Mouse (Mus musculus): Measurements from ENCODE around the gene Fam53b. TPM values are rescaled to one million over a fixed set of nuclear protein-coding genes. Genes with fewer than 3 reads are reported as not detected.

Gene Fam53b
- total RNA-seq, 2 experiments from 2014 or later, result 208 to 241 TPM

DNA sequence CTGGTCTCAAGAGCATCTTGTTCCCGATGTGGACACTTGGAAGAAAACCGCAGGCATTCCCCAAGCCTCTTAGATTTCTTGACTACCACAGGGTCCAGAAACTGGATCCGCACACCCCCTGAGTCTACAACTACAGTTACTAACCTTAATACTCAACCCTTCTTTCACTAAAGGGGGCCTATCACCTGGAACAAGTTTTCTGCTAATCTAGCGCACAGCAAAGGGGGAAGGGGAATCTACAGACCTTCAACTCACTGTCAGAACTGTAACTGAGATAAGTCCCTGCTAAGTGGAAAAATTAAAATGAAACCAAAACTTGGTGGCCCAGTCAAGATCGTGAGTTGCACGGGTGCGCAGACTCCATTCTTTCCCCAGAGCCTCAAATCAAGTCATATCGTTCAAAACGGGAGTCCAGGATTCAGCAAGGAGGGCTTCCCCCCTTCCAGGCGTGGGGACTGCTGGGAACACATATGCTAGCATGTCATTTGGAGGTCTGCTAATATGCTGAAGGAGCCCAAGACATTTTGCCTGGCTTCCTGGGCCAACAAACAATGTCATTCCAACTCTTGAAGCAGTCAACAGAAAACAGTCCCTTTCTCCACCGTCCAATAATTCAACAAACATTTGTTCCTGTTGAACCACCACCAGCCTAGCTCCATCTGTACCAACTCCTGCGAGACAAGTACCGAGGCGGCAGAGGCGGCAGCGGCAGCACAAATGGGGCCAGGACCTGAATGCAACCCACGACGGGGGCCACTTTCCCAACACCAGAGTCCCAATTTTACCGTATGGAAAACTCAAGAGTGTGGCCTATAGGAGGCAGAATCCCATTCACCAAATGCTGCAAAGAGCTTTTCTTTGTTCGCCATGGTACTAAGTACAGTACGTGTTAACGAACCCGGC lies 1.7 kb downstream of the Fam53b start:
- peak; percentile 36 for ATAC-seq (replicated peaks; ENCODE audit: low FRiP score, poor library complexity, severe bottlenecking)

DNA sequence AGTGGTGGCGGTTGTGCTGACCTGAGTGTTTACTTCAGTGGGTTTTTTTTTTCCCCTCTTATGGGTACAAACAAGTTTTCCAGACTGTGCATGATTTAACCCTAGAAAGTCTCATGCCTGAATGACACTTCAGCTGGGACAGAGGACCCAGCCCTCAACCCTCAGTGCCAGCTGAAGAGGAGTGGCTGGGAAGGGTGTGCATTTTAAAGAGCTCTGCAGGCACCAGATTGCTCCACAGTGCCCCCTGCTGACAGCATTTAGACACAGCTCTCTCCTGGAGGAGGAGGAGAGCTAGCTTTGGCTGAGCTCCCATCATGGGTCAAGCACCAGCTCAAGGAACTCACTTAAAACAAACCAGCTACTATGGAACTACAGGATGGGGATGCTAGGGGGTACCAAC lies 2.8 kb downstream of the Fam53b start:
- peak; percentile 75 for ATAC-seq (replicated peaks; ENCODE audit: low FRiP score, poor library complexity, severe bottlenecking)

DNA sequence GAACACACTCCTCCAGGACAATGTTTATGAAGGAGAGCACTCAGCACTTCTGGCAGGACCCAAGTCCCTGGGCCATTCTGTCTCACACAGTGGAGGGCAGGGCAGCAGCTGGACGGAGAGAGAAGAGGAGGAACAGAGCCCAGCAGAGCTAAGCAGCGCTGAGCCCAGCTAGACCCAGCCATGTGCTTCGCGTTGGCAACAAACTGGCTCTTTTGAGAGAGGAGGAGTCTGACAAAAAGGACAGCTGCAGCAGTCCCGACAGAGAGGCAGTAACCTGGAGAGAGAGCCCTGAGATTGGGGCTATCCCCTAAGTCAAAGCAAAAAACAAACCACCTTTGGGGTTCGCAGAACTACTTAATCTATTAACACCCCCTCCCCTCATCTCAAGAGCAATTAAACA lies 3.3 kb downstream of the Fam53b start:
- no peak for ATAC-seq (replicated peaks; ENCODE audit: low FRiP score, poor library complexity, severe bottlenecking)

DNA sequence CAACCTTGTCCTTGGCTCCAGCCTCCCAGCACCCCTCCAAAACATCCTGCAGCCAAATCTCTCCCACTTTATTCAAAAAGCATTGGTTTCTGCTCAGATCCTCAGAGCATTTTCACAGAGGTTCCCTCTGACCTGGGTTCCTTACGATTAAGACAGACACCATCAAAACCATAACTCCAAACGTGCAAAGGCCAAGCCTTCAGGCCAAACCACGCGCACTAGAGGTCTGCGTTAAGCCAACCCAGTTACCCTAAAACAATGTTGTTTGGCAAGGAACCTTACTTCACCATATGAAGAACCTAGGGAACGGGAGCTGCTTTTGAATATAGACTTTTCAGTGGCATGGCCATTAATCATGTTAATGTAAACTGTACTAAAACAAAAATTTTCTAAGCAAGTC lies 4.0 kb downstream of the Fam53b start:
- ATAC-seq (replicated peaks; ENCODE audit: low FRiP score, poor library complexity, severe bottlenecking), result no peak

- ATAC-seq (replicated peaks; ENCODE audit: low FRiP score, poor library complexity, severe bottlenecking), result no peak
These were observed 4.6 kb downstream of the Fam53b start for GRCm38 (mm10) chr7:132808841-132809682.

DNA sequence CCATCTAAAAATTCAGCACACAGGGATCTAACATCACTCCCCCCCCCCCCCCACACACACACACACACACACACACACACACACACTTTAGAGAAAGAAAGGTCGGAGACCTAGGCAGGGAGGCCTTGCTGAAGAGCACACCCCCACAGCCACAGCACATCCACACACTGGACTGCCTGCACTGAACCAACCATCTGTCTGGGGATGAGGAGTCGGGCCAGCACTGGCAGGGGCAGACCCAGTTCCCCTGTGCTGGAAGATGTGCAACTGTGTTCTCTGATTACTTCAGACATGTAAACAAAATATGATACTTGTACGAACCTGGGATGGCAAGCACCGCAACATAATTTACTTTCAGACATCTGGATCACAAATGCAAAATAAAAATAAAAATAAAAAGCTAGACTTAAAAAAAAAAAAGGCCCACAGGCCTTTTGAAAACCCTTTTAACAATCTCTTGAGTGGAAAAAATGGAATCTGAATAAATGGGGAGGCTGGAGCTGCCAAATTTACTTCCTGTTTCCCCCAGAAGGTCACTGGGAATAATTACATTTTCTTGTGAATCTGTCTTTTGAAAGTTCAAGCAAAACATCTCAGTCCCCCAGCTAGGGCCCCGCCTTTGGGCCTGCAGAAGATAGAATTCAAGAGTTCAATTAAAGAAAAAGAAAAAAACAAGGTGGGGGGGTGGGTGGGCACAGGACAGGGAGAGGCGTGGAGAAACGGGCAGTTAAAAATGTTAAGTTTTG lies 5.5 kb downstream of the Fam53b start:
- ATAC-seq (replicated peaks; ENCODE audit: low FRiP score, poor library complexity, severe bottlenecking), result no peak

DNA sequence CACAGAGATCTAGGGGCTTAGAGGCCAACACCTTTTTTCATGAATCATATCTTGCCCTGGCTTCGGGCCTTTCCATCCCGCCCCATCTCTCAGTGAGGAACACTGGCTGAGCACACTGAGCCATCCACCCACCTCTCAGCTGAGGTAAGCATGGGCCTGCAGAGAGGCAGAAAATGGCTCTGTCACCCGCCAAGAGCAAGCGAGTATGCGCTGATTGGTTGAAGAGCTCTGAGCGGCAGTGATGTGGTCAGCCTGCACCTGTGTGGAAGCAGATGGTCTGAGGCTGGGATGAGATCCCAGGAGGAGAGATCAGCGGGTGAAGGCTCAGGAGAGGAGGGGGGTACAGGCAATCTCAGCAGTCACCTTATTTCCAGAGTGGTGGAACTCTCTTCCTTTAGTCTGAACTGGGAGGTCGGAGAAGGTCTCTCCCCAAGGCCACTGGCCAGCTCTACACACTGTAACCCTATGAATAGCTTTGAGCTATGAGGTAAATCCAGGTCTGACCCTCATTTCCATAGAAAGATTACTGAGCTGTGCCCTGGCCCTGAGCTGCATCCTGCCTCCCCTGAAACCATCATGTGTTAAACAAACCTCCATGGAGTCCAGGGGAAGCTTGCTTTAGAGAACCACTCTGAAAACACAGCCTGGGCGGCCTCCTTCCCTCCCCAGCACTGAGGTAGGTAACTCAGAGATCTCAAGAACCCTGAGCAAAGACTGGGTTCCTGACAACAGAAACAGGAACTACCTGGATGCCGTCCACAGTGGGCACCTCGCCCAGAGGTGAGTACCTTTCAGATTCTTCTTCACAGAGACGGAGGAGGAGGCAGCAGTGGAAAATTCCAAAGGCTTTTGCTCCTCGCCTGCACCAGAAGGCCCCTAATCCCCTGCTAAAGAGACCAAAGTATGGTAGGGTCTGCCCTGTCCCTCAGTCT lies 6.5 kb downstream of the Fam53b start:
- ATAC-seq (replicated peaks; ENCODE audit: low FRiP score, poor library complexity, severe bottlenecking), result no peak

GRCm38 (mm10) chr7:132806286-132806685 lies 7.4 kb downstream of the Fam53b start:
- ATAC-seq (replicated peaks; ENCODE audit: low FRiP score, poor library complexity, severe bottlenecking), result no peak

GRCm38 (mm10) chr7:132804951-132805350 lies 8.7 kb downstream of the Fam53b start:
- ATAC-seq (replicated peaks; ENCODE audit: low FRiP score, poor library complexity, severe bottlenecking), result no peak

- ATAC-seq (replicated peaks; ENCODE audit: low FRiP score, poor library complexity, severe bottlenecking), result 0 out of 2 replicates have a peak, but pooled peaks have one; percentile 29
These were observed 9.2 kb downstream of the Fam53b start for GRCm38 (mm10) chr7:132804461-132804860.

DNA sequence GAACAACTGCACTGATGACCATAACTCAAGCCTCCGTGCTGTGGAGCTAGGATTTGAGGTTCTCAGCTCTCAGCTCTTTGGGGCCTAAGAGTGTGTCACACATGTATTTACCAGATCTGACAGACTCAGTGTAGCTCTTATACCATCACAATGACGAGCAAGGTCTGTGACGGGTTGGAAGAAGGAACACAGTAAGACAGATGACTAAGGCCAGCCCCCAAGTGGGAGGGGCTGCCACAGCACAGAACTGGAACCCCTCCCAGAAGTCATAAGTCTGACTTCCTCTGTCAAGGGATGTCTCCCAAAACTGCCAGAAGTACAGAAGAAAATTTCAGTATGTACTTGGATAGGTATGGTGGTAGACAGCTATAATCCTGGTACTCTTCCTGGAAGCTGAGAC lies 9.7 kb downstream of the Fam53b start:
- ATAC-seq (replicated peaks; ENCODE audit: low FRiP score, poor library complexity, severe bottlenecking), result peak; percentile 71; the same call in 1 of the 2 replicates

DNA sequence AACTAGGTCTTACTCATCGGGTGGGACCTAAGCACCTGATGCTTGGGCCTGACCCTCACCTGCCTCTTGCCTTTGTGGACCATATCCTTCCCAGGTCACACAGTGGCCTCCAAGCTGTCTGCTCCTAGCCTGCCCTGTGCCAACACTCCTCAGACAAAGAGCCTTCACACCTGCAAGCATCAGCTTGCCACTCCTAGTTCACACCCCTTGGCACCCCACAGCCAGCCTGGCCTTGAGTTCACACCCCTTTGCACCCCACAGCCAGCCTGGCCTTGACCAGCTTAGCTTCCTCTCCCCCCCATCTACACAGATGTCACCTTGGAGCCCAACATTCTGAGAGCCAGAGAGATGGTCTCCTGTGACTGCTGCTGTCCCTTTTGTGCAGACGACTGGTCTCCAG lies 10.3 kb downstream of the Fam53b start:
- ATAC-seq (replicated peaks; ENCODE audit: low FRiP score, poor library complexity, severe bottlenecking), result no peak

DNA sequence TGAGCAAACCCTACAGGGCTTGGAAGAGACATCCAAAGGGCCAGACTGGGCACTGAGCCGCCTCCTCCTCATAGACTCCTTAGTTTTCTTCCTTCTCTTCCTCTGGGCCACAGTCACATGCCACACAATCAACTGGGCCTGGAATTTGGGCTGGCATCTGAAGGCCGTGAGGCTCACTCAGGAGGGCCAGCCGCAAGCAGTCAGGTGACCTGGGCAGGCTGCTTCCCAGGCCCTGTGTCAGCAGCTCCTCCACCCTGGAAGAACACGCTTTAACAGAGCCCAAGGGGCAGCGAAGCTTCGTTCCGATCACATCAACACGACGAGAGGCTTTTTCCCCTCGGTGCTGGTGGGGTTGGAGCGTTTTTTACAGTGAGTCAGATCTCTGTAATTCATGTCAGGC lies 11.0 kb downstream of the Fam53b start:
- no peak for ATAC-seq (replicated peaks; ENCODE audit: low FRiP score, poor library complexity, severe bottlenecking)

GRCm38 (mm10) chr7:132802066-132802465 lies 11.6 kb downstream of the Fam53b start:
- ATAC-seq (replicated peaks; ENCODE audit: low FRiP score, poor library complexity, severe bottlenecking), result no peak

GRCm38 (mm10) chr7:132801509-132801908 lies 12.2 kb downstream of the Fam53b start:
- ATAC-seq (replicated peaks; ENCODE audit: low FRiP score, poor library complexity, severe bottlenecking), result no peak

DNA sequence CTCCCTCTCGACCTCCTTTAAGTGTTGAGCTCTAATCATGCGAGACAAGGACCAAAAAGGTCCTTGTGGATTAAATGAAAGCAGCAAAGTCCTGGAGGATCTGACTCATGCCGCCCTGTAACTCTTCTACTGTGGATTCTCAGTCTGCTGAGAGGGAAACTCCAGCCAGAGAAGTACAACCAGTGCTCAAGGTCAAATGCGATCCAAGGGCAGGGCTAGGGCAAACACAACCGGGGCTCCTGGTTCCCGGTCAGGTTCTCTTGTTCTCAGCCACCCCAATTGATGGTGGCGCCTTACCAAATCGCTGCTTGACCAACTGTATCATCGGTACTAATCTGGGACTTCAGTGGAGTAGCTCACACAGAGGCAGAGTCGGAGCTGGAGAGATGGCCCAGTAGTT lies 12.8 kb downstream of the Fam53b start:
- no peak for ATAC-seq (replicated peaks; ENCODE audit: low FRiP score, poor library complexity, severe bottlenecking)

DNA sequence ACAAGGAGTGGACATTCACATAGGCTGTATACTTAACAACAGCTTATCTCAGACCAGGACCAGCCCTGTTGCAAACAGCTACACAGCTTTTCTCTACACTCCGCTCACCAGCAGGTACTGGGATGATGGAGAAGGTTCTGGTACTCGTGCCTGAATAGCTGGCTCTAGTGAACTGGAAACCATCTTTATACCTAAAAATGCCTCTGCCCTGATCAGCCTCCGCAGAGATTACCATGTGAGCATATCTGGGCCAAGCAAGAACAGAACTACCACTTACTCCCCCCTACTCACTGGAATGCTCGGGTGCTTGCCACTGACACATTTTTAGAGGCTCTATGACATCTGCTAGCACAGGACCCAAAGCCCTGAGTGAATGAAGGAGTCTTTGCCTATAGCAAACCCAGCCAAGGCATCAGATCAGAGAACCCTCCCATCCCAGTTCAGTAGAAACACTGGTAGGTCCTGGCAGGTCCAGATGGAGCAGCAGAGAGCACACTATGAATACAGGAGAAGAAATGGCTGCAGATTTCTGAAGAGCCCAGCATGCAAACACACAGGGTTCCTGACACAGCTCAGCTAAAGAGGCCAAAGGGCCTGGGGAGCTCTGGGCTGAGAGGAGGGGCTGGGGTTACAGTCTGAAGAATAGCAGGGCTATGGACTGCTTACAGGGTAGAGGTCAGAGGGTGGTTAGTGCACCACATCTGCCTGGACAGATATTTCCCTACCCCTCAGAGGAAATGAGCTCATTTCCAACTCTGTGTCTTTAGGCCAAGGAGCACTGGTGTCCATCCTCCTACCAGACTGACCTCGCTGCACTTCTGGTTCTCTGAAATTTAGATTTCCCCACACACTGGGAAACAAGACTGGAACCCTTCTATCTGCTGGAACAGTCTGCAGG lies 14.3 kb downstream of the Fam53b start:
- ATAC-seq (replicated peaks; ENCODE audit: low FRiP score, poor library complexity, severe bottlenecking), result no peak

- ATAC-seq (replicated peaks; ENCODE audit: low FRiP score, poor library complexity, severe bottlenecking), result no peak
These were observed 18.5 kb downstream of the Fam53b start for GRCm38 (mm10) chr7:132795141-132795540.
